Mouse (Mus musculus) lung, embryonic 14.5 days (tissue): ENCODE data around the gene Upk3b. TPM values are rescaled to one million over a fixed set of nuclear protein-coding genes. Genes with fewer than 3 reads are reported as not detected.

ENCODE experiments used
- ATAC-seq: fragments of 200-750 bp; cut with Nextera tagmentation; 2 replicates; pipeline ENCODE4 v1.8.0; 2017; ENCODE audit warnings: mild to moderate bottlenecking, moderate TSS enrichment, moderate library complexity; ENCODE audit not compliant: insufficient read depth
- DNase-seq: peaks from one replicate; pipeline ENCODE4 v3.0.0-alpha.2; 2015
- H3K27ac ChIP-seq: fragments of 300-500 bp; sonication (generic); 2 replicates; pipeline ENCODE4 v1.5.1; 2014; ENCODE audit warnings: low read depth, mild to moderate bottlenecking, moderate library complexity
- H3K27me3 ChIP-seq: fragments of 300-500 bp; sonication (generic); 2 replicates; pipeline ENCODE4 v1.6.1; 2014; ENCODE audit warnings: low read length, control low read depth; ENCODE audit not compliant: insufficient read depth
- H3K36me3 ChIP-seq: fragments of 300-500 bp; sonication (generic); 2 replicates; pipeline ENCODE4 v1.6.1; 2014; ENCODE audit warnings: control low read depth; ENCODE audit not compliant: insufficient read depth
- H3K4me1 ChIP-seq: fragments of 300-500 bp; sonication (generic); 2 replicates; pipeline ENCODE4 v1.6.1; 2014; ENCODE audit warnings: antibody characterized with exemption, control low read depth; ENCODE audit not compliant: insufficient read depth
- H3K4me2 ChIP-seq: fragments of 300-500 bp; sonication (generic); 2 replicates; pipeline ENCODE4 v1.6.1; 2014; ENCODE audit warnings: mild to moderate bottlenecking
- H3K4me3 ChIP-seq: fragments of 300-500 bp; sonication (generic); 2 replicates; pipeline ENCODE4 v1.5.1; 2014; ENCODE audit warnings: low read depth, low read length
- H3K9ac ChIP-seq: fragments of 300-500 bp; sonication (generic); 2 replicates; pipeline ENCODE4 v1.6.1; 2014
- H3K9me3 ChIP-seq: fragments of 300-500 bp; sonication (generic); 2 replicates; pipeline ENCODE4 v1.6.1; 2016; ENCODE audit warnings: low read depth, low read length, control low read depth
- CTCF ChIP-seq: IDR thresholded peaks from 2 replicates; pipeline ENCODE4 v1.5.1; 2016; ENCODE audit warnings: antibody characterized with exemption, low read depth
- WGBS: fragments of 180-500 bp; shearing (Covaris S2); extraction: QIAGEN DNeasy Blood & Tissue Kit; methylation state at CpG from one replicate; pipeline ENCODE4 v1.1.7; 2014; 5-methylcytosine and 5-hydroxymethylcytosine counted together
- polyA plus RNA-seq: library from polyadenylated mRNA; unstranded; fragments of >200 nt; fragmentation: Nextera tagmentation; extraction: Ambion mirVana; gene quantifications from 2 replicates; pipeline ENCODE4 v1.2.1, GENCODE M21; 2014

Upk3b gene
- polyA plus RNA-seq, 1 experiment from 2014 or later, result 23.8 TPM

- peaks cover 43% of the 10 kb centered on the region for H3K36me3 ChIP-seq
- ATAC-seq, result no peak
Measured at GRCm38 (mm10) chr5:136001222-136001621, 37.1 kb upstream of the Upk3b start.

GRCm38 (mm10) chr5:136002325-136002724 lies 36.0 kb upstream of the Upk3b start:
- peak; percentile 15 for DNase-seq

More at GRCm38 (mm10) chr5:136001222-136001621, 37.1 kb upstream of the Upk3b start:
- Histone ChIP-seq H3K4me3 (no peak overlapping the region), H3K27ac (no peak overlapping the region), H3K4me2 (no peak overlapping the region), H3K27me3 (no peaks in the 10 kb centered on the region), H3K4me1 (no peaks in the 10 kb centered on the region), H3K9me3 (no peaks in the 10 kb centered on the region), H3K9ac (no peak overlapping the region)
- TF ChIP-seq CTCF, result no peak
- WGBS, result 91% methylated on average over 6 of the region's 6 CpGs
- DNase-seq, result no peak

GRCm38 (mm10) chr5:136002751-136003151 lies 35.5 kb upstream of the Upk3b start:
- Histone ChIP-seq H3K27ac (no peak overlapping the region), H3K27me3 (no peaks in the 10 kb centered on the region), H3K4me2 (no peak overlapping the region), H3K4me1 (no peaks in the 10 kb centered on the region), H3K4me3 (no peak overlapping the region), H3K9me3 (no peaks in the 10 kb centered on the region), H3K36me3 (peaks cover 35% of the 10 kb centered on the region), H3K9ac (no peak overlapping the region)
- TF ChIP-seq CTCF, result no peak
- ATAC-seq (no peak), DNase-seq (no peak)
- WGBS, result 21% methylated on average over 3 of the region's 3 CpGs

More at GRCm38 (mm10) chr5:136002325-136002724, 36.0 kb upstream of the Upk3b start:
- TF ChIP-seq CTCF, result no peak
- no peak overlapping the region for H3K9ac ChIP-seq
- 47% methylated on average over 2 of the region's 2 CpGs for WGBS
- no peak overlapping the region for H3K4me3 ChIP-seq
- H3K9me3 ChIP-seq, result no peaks in the 10 kb centered on the region
- no peak for ATAC-seq
- no peak overlapping the region for H3K4me2 ChIP-seq
- no peaks in the 10 kb centered on the region for H3K4me1 ChIP-seq
- peaks cover 39% of the 10 kb centered on the region for H3K36me3 ChIP-seq
- no peak overlapping the region for H3K27ac ChIP-seq
- no peaks in the 10 kb centered on the region for H3K27me3 ChIP-seq

- Histone ChIP-seq H3K9me3 (no peaks in the 10 kb centered on the region), H3K4me2 (no peak overlapping the region), H3K27me3 (no peaks in the 10 kb centered on the region), H3K4me1 (no peaks in the 10 kb centered on the region), H3K4me3 (no peak overlapping the region), H3K27ac (no peak overlapping the region), H3K9ac (no peak overlapping the region), H3K36me3 (peaks cover 17% of the 10 kb centered on the region; the same call in 1 of the 2 replicates)
- no peak for TF ChIP-seq CTCF
- 74% methylated on average over 4 of the region's 4 CpGs for WGBS
- DNase-seq (no peak), ATAC-seq (no peak)
Measured at GRCm38 (mm10) chr5:136004537-136004936, 33.8 kb upstream of the Upk3b start.

- H3K4me2 ChIP-seq, result no peak overlapping the region
- whole genome bisulfite sequencing, result 62% methylated on average over 7 of the region's 7 CpGs
- no peak overlapping the region for H3K9ac ChIP-seq
- no peak for DNase-seq
- TF ChIP-seq CTCF, result no peak
- H3K27me3 ChIP-seq, result no peaks in the 10 kb centered on the region
- H3K9me3 ChIP-seq, result no peaks in the 10 kb centered on the region
- no peak overlapping the region for H3K27ac ChIP-seq
- H3K4me1 ChIP-seq, result no peaks in the 10 kb centered on the region
- no peak overlapping the region for H3K4me3 ChIP-seq
- no peak for ATAC-seq
- peaks cover 19% of the 10 kb centered on the region for H3K36me3 ChIP-seq
Measured at GRCm38 (mm10) chr5:136007745-136008144, 30.6 kb upstream of the Upk3b start.

- 72% methylated on average over 10 of the region's 10 CpGs for WGBS
- Histone ChIP-seq H3K4me2 (no peak overlapping the region), H3K4me3 (no peak overlapping the region), H3K36me3 (peaks cover 34% of the 10 kb centered on the region), H3K4me1 (no peaks in the 10 kb centered on the region), H3K27ac (no peak overlapping the region), H3K9me3 (no peaks in the 10 kb centered on the region), H3K27me3 (no peaks in the 10 kb centered on the region), H3K9ac (no peak overlapping the region)
- no peak for DNase-seq
- no peak for TF ChIP-seq CTCF
- 0 out of 2 replicates have a peak, but pooled peaks have one; percentile 16 for ATAC-seq
Measured at GRCm38 (mm10) chr5:136014877-136015276, 23.4 kb upstream of the Upk3b start.

- Histone ChIP-seq H3K4me2 (no peak overlapping the region), H3K36me3 (peaks cover 27% of the 10 kb centered on the region), H3K9me3 (no peaks in the 10 kb centered on the region), H3K27me3 (no peaks in the 10 kb centered on the region), H3K4me3 (no peak overlapping the region), H3K4me1 (no peaks in the 10 kb centered on the region), H3K9ac (no peak overlapping the region; the same call in 1 of the 2 replicates), H3K27ac (peak overlapping the region; percentile 54; the same call in 1 of the 2 replicates)
- TF ChIP-seq CTCF, result no peak
- 75% methylated on average over 10 of the region's 10 CpGs for WGBS
- 0 out of 2 replicates have a peak, but pooled peaks have one; percentile 20 for ATAC-seq
- no peak for DNase-seq
Measured at GRCm38 (mm10) chr5:136015586-136015985, 22.7 kb upstream of the Upk3b start.
